Mouse (Mus musculus): ENCODE measurements around the gene Cacna1c. TPM values are rescaled to one million over a fixed set of nuclear protein-coding genes. Genes with fewer than 3 reads are reported as not detected.
"Not testable (repeated sequence)": the region's sequence is repeated elsewhere in the genome, so short reads cannot be mapped to it uniquely, and the experiment has no call there.

The Cacna1c gene
- polyA plus RNA-seq, 1 experiment from 2014 or later = 6.2 TPM

GRCm38 (mm10) chr6:118623609-118624008 lies 572.6 kb downstream of the Cacna1c start:
- Histone ChIP-seq H3K27me3 (0 out of 2 replicates have a peak, but pooled peaks cover 2% of the 10 kb centered on the region), H3K4me3 (replicated peaks) (no peak overlapping the region), H3K4me2 (no peak overlapping the region), H3K9me3 (no peaks in the 10 kb centered on the region), H3K27ac (no peak overlapping the region), H3K9ac (no peak overlapping the region), H3K4me1 (no peaks in the 10 kb centered on the region), H3K36me3 (replicated peaks) (no peaks in the 10 kb centered on the region)
- WGBS = 97% methylated on average over 3 of the region's 3 CpGs
- no peak for ATAC-seq (ENCODE audit: low FRiP score)

- no peak for ATAC-seq (ENCODE audit: low FRiP score)
- Histone ChIP-seq H3K4me1 (no peaks in the 10 kb centered on the region), H3K4me2 (no peak overlapping the region), H3K27ac (no peak overlapping the region), H3K9me3 (no peaks in the 10 kb centered on the region), H3K27me3 (0 out of 2 replicates have a peak, but pooled peaks cover 2% of the 10 kb centered on the region), H3K9ac (no peak overlapping the region), H3K36me3 (replicated peaks) (no peaks in the 10 kb centered on the region), H3K4me3 (replicated peaks) (no peak overlapping the region)
- 75% methylated on average over 7 of the region's 7 CpGs for WGBS
These were observed 574.4 kb downstream of the Cacna1c start for GRCm38 (mm10) chr6:118621866-118622265.

GRCm38 (mm10) chr6:118621406-118621805 lies 574.8 kb downstream of the Cacna1c start:
- Histone ChIP-seq H3K27ac (no peak overlapping the region), H3K27me3 (0 out of 2 replicates have a peak, but pooled peaks cover 2% of the 10 kb centered on the region), H3K4me2 (no peak overlapping the region), H3K9ac (no peak overlapping the region), H3K4me3 (replicated peaks) (no peak overlapping the region), H3K9me3 (no peaks in the 10 kb centered on the region), H3K36me3 (replicated peaks) (no peaks in the 10 kb centered on the region), H3K4me1 (no peaks in the 10 kb centered on the region)
- WGBS = 91% methylated on average over 3 of the region's 3 CpGs
- ATAC-seq (ENCODE audit: low FRiP score) = no peak

GRCm38 (mm10) chr6:118608906-118609305 lies 587.3 kb downstream of the Cacna1c start:
- H3K36me3 ChIP-seq (replicated peaks) = no peaks in the 10 kb centered on the region
- no peak for ATAC-seq (ENCODE audit: low FRiP score)
- 84% methylated on average over 6 of the region's 6 CpGs for WGBS

GRCm38 (mm10) chr6:118605974-118606373 lies 590.2 kb downstream of the Cacna1c start:
- Histone ChIP-seq H3K9ac (no peak overlapping the region), H3K27me3 (no peaks in the 10 kb centered on the region), H3K27ac (no peak overlapping the region), H3K4me3 (replicated peaks) (no peak overlapping the region), H3K4me1 (no peaks in the 10 kb centered on the region), H3K9me3 (no peaks in the 10 kb centered on the region), H3K36me3 (replicated peaks) (no peaks in the 10 kb centered on the region), H3K4me2 (no peak overlapping the region)
- WGBS = 77% methylated on average over 7 of the region's 7 CpGs
- ATAC-seq (ENCODE audit: low FRiP score) = no peak

More at GRCm38 (mm10) chr6:118608906-118609305, 587.3 kb downstream of the Cacna1c start:
- H3K9ac ChIP-seq = no peak overlapping the region
- H3K27ac ChIP-seq = no peak overlapping the region
- H3K27me3 ChIP-seq = no peaks in the 10 kb centered on the region
- no peak overlapping the region for H3K4me3 ChIP-seq (replicated peaks)
- no peaks in the 10 kb centered on the region for H3K9me3 ChIP-seq
- no peaks in the 10 kb centered on the region for H3K4me1 ChIP-seq
- no peak overlapping the region for H3K4me2 ChIP-seq

GRCm38 (mm10) chr6:118603825-118604224 lies 592.4 kb downstream of the Cacna1c start:
- Histone ChIP-seq H3K4me2 (no peak overlapping the region), H3K4me1 (no peaks in the 10 kb centered on the region), H3K27ac (no peak overlapping the region), H3K36me3 (replicated peaks) (no peaks in the 10 kb centered on the region), H3K9ac (no peak overlapping the region), H3K9me3 (no peaks in the 10 kb centered on the region), H3K4me3 (replicated peaks) (no peak overlapping the region), H3K27me3 (no peaks in the 10 kb centered on the region)
- ATAC-seq (ENCODE audit: low FRiP score) = no peak
- 95% methylated on average over 7 of the region's 7 CpGs for WGBS

- no peak overlapping the region for H3K27ac ChIP-seq
- H3K9ac ChIP-seq = no peak overlapping the region
- H3K36me3 ChIP-seq (replicated peaks) = no peaks in the 10 kb centered on the region
- no peak for ATAC-seq (ENCODE audit: low FRiP score)
- H3K27me3 ChIP-seq = peaks cover 38% of the 10 kb centered on the region
- H3K4me3 ChIP-seq (replicated peaks) = no peak overlapping the region
- H3K9me3 ChIP-seq = no peaks in the 10 kb centered on the region
- no peak overlapping the region for H3K4me2 ChIP-seq
- 59% methylated on average over 9 of the region's 9 CpGs for WGBS
- H3K4me1 ChIP-seq = peaks cover 19% of the 10 kb centered on the region
These were observed 600.5 kb downstream of the Cacna1c start for GRCm38 (mm10) chr6:118595681-118596055.

GRCm38 (mm10) chr6:118594833-118595680 lies 601.2 kb downstream of the Cacna1c start:
- peaks cover 19% of the 10 kb centered on the region for H3K4me1 ChIP-seq
- no peak overlapping the region for H3K9ac ChIP-seq
- ATAC-seq (ENCODE audit: low FRiP score) = no peak
- H3K27ac ChIP-seq = no peak overlapping the region
- H3K36me3 ChIP-seq (replicated peaks) = no peaks in the 10 kb centered on the region
- no peak overlapping the region for H3K4me2 ChIP-seq
- H3K4me3 ChIP-seq (replicated peaks) = no peak overlapping the region
- no peaks in the 10 kb centered on the region for H3K9me3 ChIP-seq
- WGBS = 77% methylated on average over 10 of the region's 10 CpGs
- H3K27me3 ChIP-seq = peaks cover 38% of the 10 kb centered on the region

GRCm38 (mm10) chr6:118594070-118594469 lies 602.1 kb downstream of the Cacna1c start:
- H3K27me3 ChIP-seq = peaks cover 38% of the 10 kb centered on the region
- WGBS = 35% methylated on average over 10 of the region's 10 CpGs
- peak overlapping the region; percentile 48 for H3K4me3 ChIP-seq (replicated peaks)
- peak overlapping the region; percentile 81 for H3K4me2 ChIP-seq
- H3K4me1 ChIP-seq = peaks cover 19% of the 10 kb centered on the region
- peak overlapping the region; percentile 45 for H3K9ac ChIP-seq
- peak; percentile 36; the same call in 1 of the 2 replicates for ATAC-seq (ENCODE audit: low FRiP score)
- no peaks in the 10 kb centered on the region for H3K36me3 ChIP-seq (replicated peaks)
- no peak overlapping the region for H3K27ac ChIP-seq
- H3K9me3 ChIP-seq = no peaks in the 10 kb centered on the region

GRCm38 (mm10) chr6:118593377-118594061 lies 602.7 kb downstream of the Cacna1c start:
- Histone ChIP-seq H3K27ac (no peak overlapping the region), H3K4me3 (replicated peaks) (peak overlapping the region; percentile 48), H3K4me2 (peak overlapping the region; percentile 81), H3K27me3 (peaks cover 38% of the 10 kb centered on the region), H3K9ac (peak overlapping the region; percentile 45), H3K9me3 (no peaks in the 10 kb centered on the region), H3K4me1 (peaks cover 19% of the 10 kb centered on the region), H3K36me3 (replicated peaks) (no peaks in the 10 kb centered on the region)
- WGBS = under 1% methylated on average over 34 of the region's 34 CpGs
- peak; percentile 78 for ATAC-seq (ENCODE audit: low FRiP score)

- ATAC-seq (ENCODE audit: low FRiP score) = peak; percentile 33; the same call in 1 of the 2 replicates
- H3K27me3 ChIP-seq = peaks cover 38% of the 10 kb centered on the region
- no peaks in the 10 kb centered on the region for H3K36me3 ChIP-seq (replicated peaks)
These were observed 603.4 kb downstream of the Cacna1c start for GRCm38 (mm10) chr6:118592662-118593376.

GRCm38 (mm10) chr6:118578741-118579140 lies 617.5 kb downstream of the Cacna1c start:
- H3K4me1 ChIP-seq; H3K4me3 ChIP-seq (replicated peaks); H3K27me3 ChIP-seq; H3K9me3 ChIP-seq; ATAC-seq (ENCODE audit: low FRiP score); H3K27ac ChIP-seq; H3K4me2 ChIP-seq; H3K9ac ChIP-seq; H3K36me3 ChIP-seq (replicated peaks): not testable (repeated sequence)
- WGBS = 84% methylated on average over 4 of the region's 4 CpGs

More at GRCm38 (mm10) chr6:118592662-118593376, 603.4 kb downstream of the Cacna1c start:
- Histone ChIP-seq H3K4me1 (peaks cover 19% of the 10 kb centered on the region), H3K4me3 (replicated peaks) (peak overlapping the region; percentile 48), H3K27ac (no peak overlapping the region), H3K9me3 (no peaks in the 10 kb centered on the region), H3K4me2 (peak overlapping the region; percentile 81), H3K9ac (peak overlapping the region; percentile 45)
- 17% methylated on average over 21 of the region's 21 CpGs for WGBS

Measured in forebrain, embryonic 12.5 days (tissue).